Mouse (Mus musculus) embryo, embryonic 10.5 days (tissue): ENCODE measurements at regions not wholly inside any gene's neighbourhood (a gene's known extent, or its start where the extent isn't known, plus 50 kb on each side); places are given as distances from the start of the nearest gene placed in this dataset.

Source experiments
- DNase-seq: peaks from one replicate; pipeline ENCODE4 v3.0.0-alpha.2; 2015; ENCODE audit warnings: low spot score

GRCm38 (mm10) chr10:87432306-87432705 lies 61.2 kb downstream of the Ascl1 start:
- DNase-seq, result no peak

GRCm38 (mm10) chr10:87419940-87420385 lies 73.5 kb downstream of the Ascl1 start:
- peak; percentile 73 for DNase-seq

GRCm38 (mm10) chr10:87419245-87419939 lies 74.1 kb downstream of the Ascl1 start:
- peak; percentile 68 for DNase-seq

GRCm38 (mm10) chr10:87394296-87394921 lies 99.1 kb downstream of the Ascl1 start:
- DNase-seq, result no peak

GRCm38 (mm10) chr10:87389148-87389547 lies 104.3 kb downstream of the Ascl1 start:
- no peak for DNase-seq

GRCm38 (mm10) chr10:87385276-87385675 lies 108.2 kb downstream of the Ascl1 start:
- DNase-seq, result no peak

- DNase-seq, result peak; percentile 10
Measured at GRCm38 (mm10) chr10:87384606-87385206, 108.8 kb downstream of the Ascl1 start.

GRCm38 (mm10) chr10:87351400-87352172 lies 141.9 kb downstream of the Ascl1 start:
- peak; percentile 62 for DNase-seq

- no peak for DNase-seq
Measured at GRCm38 (mm10) chr10:87351079-87351399, 142.4 kb downstream of the Ascl1 start.

GRCm38 (mm10) chr10:87335176-87335575 lies 158.3 kb downstream of the Ascl1 start:
- DNase-seq, result no peak

GRCm38 (mm10) chr10:87333311-87333710 lies 160.1 kb downstream of the Ascl1 start:
- DNase-seq, result no peak

- DNase-seq, result no peak
Measured at GRCm38 (mm10) chr10:87329471-87329870, 164.0 kb downstream of the Ascl1 start.

- no peak for DNase-seq
Measured at GRCm38 (mm10) chr10:87325769-87326168, 167.7 kb downstream of the Ascl1 start.

GRCm38 (mm10) chr10:87325143-87325542 lies 168.3 kb downstream of the Ascl1 start:
- DNase-seq, result no peak

GRCm38 (mm10) chr10:87309601-87310062 lies 183.8 kb downstream of the Ascl1 start:
- DNase-seq, result peak; percentile 17

GRCm38 (mm10) chr10:87308815-87309396 lies 184.6 kb downstream of the Ascl1 start:
- no peak for DNase-seq

GRCm38 (mm10) chr10:87297166-87297565 lies 196.3 kb downstream of the Ascl1 start:
- DNase-seq, result no peak

GRCm38 (mm10) chr10:87293317-87293716 lies 200.1 kb downstream of the Ascl1 start:
- no peak for DNase-seq

- no peak for DNase-seq
Measured at GRCm38 (mm10) chr10:87286831-87287230, 206.6 kb downstream of the Ascl1 start.

GRCm38 (mm10) chr10:87284296-87284695 lies 209.2 kb downstream of the Ascl1 start:
- no peak for DNase-seq
